Mouse (Mus musculus) cerebellum, adult 2 months (tissue): ENCODE measurements at regions not wholly inside any gene's neighbourhood (a gene's known extent, or its start where the extent isn't known, plus 50 kb on each side); places are given as distances from the start of the nearest gene placed in this dataset.

Experiments
- CTCF ChIP-seq: fragments of 200-500 bp; IDR thresholded peaks from 2 replicates; pipeline ENCODE4 v1.5.1; 2011; ENCODE audit warnings: low read depth, mild to moderate bottlenecking, control low read depth, low read length, moderate library complexity, borderline replicate concordance; ENCODE audit not compliant: insufficient read depth
- POLR2A ChIP-seq: fragments of 200-500 bp; IDR thresholded peaks from 2 replicates; pipeline ENCODE4 v1.6.1; 2011; ENCODE audit warnings: low read length, control low read depth, borderline replicate concordance; ENCODE audit not compliant: insufficient read depth

- no peak for TF ChIP-seq CTCF
- TF ChIP-seq POLR2A: no peak
Observed at GRCm38 (mm10) chr3:56739451-56739850, 556.0 kb upstream of the Nbea start.
